Mouse (Mus musculus): Measurements from ENCODE around the gene Grid1. TPM values are rescaled to one million over a fixed set of nuclear protein-coding genes. Genes with fewer than 3 reads are reported as not detected.

Gene Grid1
- polyA plus RNA-seq, 1 experiment from 2014 or later: 0.92 TPM

DNA sequence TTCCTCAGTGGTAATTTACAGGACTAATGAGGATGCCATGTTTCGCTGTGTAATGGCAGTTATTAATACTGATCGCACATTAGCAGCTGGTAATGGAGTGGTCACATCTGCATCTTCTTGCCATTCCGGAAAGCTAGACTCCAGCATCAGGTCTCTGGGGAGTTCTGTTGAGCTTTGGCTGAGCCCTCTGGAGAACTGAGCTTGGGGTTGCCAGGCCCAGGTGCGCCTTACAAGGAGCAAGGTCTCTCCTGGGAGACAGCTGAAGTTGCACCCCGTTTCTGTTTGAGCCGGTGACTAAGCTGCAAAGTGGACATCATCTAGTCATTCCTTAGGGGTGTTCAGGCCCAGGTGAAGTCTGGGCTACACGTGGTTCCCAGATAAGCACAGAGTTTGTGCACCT lies 186.8 kb downstream of the Grid1 start:
- Histone ChIP-seq H3K36me3 (ENCODE audit: control insufficient read depth, insufficient read depth, low read length) (no peaks in the 10 kb centered on the region), H3K9me3 (replicated peaks; ENCODE audit: control insufficient read depth, low read length) (no peaks in the 10 kb centered on the region), H3K4me3 (replicated peaks; ENCODE audit: low read length) (no peak overlapping the region), H3K9ac (ENCODE audit: low read length) (no peak overlapping the region), H3K27me3 (ENCODE audit: control insufficient read depth, insufficient read depth, low read length) (no peaks in the 10 kb centered on the region), H3K27ac (ENCODE audit: low read length) (no peak overlapping the region), H3K4me1 (ENCODE audit: control insufficient read depth, insufficient read depth, low read length) (no peaks in the 10 kb centered on the region), H3K4me2 (ENCODE audit: low read depth, low read length) (no peak overlapping the region)
- 84% methylated on average over 7 of the region's 7 CpGs for WGBS
- no peak for ATAC-seq (ENCODE audit: insufficient read depth, low FRiP score)

DNA sequence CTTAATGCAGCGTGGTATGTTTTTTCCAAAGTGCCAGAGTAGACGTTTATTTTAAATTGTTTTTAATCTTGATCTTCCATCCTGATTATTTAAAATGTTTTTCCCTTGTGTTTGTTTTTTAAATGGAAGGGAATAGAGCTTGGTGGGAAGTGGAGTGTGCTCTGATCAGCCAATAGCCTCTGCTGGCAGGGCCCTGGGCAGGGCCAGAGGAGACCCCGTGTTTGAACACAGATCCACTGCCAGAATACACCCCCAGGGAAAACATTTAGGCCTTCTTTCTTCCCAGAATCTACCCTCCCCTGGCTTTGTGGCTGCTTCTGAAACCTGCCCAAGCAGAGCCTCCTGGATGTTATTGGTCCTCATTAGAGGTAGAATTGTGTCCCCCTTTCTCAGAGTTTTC lies 188.8 kb downstream of the Grid1 start:
- Histone ChIP-seq H3K4me1 (ENCODE audit: control insufficient read depth, insufficient read depth, low read length) (no peaks in the 10 kb centered on the region), H3K27ac (ENCODE audit: low read length) (no peak overlapping the region), H3K4me2 (ENCODE audit: low read depth, low read length) (no peak overlapping the region), H3K27me3 (ENCODE audit: control insufficient read depth, insufficient read depth, low read length) (no peaks in the 10 kb centered on the region), H3K4me3 (replicated peaks; ENCODE audit: low read length) (no peak overlapping the region), H3K9ac (ENCODE audit: low read length) (no peak overlapping the region), H3K36me3 (ENCODE audit: control insufficient read depth, insufficient read depth, low read length) (no peaks in the 10 kb centered on the region), H3K9me3 (replicated peaks; ENCODE audit: control insufficient read depth, low read length) (no peaks in the 10 kb centered on the region)
- WGBS: 57% methylated on average over 3 of the region's 3 CpGs
- ATAC-seq (ENCODE audit: insufficient read depth, low FRiP score): no peak

DNA sequence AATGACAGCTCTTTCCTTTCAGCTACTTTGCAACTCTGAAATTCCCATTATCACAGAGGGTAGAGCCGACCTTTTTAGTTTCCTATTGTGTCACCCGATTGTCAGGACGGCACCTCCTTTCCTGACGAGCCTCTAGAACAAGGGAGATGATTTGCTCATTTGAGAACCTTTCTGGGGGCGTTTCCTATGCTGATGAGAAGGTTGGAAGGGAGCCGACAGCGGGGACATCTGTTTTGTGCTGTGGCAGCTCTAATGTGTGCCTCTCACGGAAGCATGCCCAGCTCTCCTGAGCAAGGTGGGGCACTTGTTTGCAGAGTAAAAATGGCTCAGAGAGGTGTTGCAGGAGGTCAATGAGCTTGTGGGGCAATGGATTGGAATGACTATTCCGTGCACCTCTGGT lies 189.2 kb downstream of the Grid1 start:
- Histone ChIP-seq H3K9ac (ENCODE audit: low read length) (no peak overlapping the region), H3K27ac (ENCODE audit: low read length) (no peak overlapping the region), H3K27me3 (ENCODE audit: control insufficient read depth, insufficient read depth, low read length) (no peaks in the 10 kb centered on the region), H3K4me1 (ENCODE audit: control insufficient read depth, insufficient read depth, low read length) (no peaks in the 10 kb centered on the region), H3K4me3 (replicated peaks; ENCODE audit: low read length) (no peak overlapping the region), H3K4me2 (ENCODE audit: low read depth, low read length) (no peak overlapping the region), H3K9me3 (replicated peaks; ENCODE audit: control insufficient read depth, low read length) (no peaks in the 10 kb centered on the region), H3K36me3 (ENCODE audit: control insufficient read depth, insufficient read depth, low read length) (no peaks in the 10 kb centered on the region)
- WGBS: 20% methylated on average over 9 of the region's 9 CpGs
- no peak for ATAC-seq (ENCODE audit: insufficient read depth, low FRiP score)

DNA sequence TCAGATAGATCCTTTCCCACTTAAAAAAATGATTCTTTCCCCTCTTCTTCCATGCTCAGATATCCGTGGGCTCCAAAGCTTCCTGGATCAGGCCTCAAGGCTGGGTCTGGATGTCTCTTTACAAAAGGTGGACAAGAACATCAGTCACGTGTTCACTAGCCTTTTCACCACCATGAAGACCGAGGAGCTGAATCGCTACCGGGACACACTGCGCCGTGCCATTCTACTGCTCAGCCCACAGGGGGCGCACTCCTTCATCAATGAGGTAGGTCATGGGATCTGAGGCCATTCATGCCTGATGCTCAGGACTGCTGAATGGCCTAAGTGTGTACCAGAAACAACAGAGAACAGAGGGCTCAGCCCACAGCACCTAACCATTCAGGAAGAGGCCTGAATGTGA lies 206.8 kb downstream of the Grid1 start:
- WGBS: 91% methylated on average over 8 of the region's 8 CpGs
- no peaks in the 10 kb centered on the region for H3K4me1 ChIP-seq (ENCODE audit: control insufficient read depth, insufficient read depth, low read length)
- no peak for ATAC-seq (ENCODE audit: insufficient read depth, low FRiP score)
- no peaks in the 10 kb centered on the region for H3K27me3 ChIP-seq (ENCODE audit: control insufficient read depth, insufficient read depth, low read length)
- no peak overlapping the region for H3K9ac ChIP-seq (ENCODE audit: low read length)
- no peak overlapping the region for H3K4me2 ChIP-seq (ENCODE audit: low read depth, low read length)
- H3K9me3 ChIP-seq (replicated peaks; ENCODE audit: control insufficient read depth, low read length): no peaks in the 10 kb centered on the region
- no peak overlapping the region for H3K27ac ChIP-seq (ENCODE audit: low read length)
- H3K36me3 ChIP-seq (ENCODE audit: control insufficient read depth, insufficient read depth, low read length): no peaks in the 10 kb centered on the region
- H3K4me3 ChIP-seq (replicated peaks; ENCODE audit: low read length): no peak overlapping the region

DNA sequence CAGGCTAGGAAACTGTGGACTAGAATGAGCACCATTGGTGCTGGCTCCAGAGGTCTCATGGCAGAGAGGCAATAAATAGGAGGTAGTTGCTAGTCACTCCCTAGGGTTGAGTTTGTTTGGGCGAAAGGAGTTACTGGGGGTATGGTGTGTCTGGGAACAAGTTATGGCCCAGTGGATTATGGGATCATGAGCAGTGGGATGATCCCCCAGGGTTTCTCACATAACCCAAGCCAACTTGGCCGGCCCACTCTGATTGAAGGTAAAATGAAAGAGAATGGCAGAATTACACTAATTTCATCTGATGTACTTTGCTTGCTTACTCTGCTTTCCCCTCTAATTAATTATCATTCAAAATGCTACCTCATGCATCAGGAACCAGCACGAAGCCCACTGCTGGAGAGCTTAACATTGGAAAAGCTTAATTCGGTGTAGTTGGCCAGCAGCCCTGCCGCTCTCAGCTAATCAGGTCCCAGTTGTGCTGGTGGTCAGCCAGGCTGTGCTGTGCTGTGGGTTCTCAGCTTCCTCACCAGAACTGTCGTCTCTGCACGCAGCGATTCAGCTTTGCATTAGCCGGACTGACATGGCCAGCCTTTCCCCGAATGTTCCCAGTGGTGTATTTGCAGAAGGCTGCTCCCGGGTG lies 207.7 kb downstream of the Grid1 start:
- WGBS: 51% methylated on average over 11 of the region's 11 CpGs
- Histone ChIP-seq H3K27ac (ENCODE audit: low read length) (no peak overlapping the region), H3K4me3 (replicated peaks; ENCODE audit: low read length) (no peak overlapping the region), H3K4me1 (ENCODE audit: control insufficient read depth, insufficient read depth, low read length) (no peaks in the 10 kb centered on the region), H3K36me3 (ENCODE audit: control insufficient read depth, insufficient read depth, low read length) (no peaks in the 10 kb centered on the region), H3K9me3 (replicated peaks; ENCODE audit: control insufficient read depth, low read length) (no peaks in the 10 kb centered on the region), H3K9ac (ENCODE audit: low read length) (no peak overlapping the region), H3K27me3 (ENCODE audit: control insufficient read depth, insufficient read depth, low read length) (no peaks in the 10 kb centered on the region), H3K4me2 (ENCODE audit: low read depth, low read length) (no peak overlapping the region)
- ATAC-seq (ENCODE audit: insufficient read depth, low FRiP score): no peak

DNA sequence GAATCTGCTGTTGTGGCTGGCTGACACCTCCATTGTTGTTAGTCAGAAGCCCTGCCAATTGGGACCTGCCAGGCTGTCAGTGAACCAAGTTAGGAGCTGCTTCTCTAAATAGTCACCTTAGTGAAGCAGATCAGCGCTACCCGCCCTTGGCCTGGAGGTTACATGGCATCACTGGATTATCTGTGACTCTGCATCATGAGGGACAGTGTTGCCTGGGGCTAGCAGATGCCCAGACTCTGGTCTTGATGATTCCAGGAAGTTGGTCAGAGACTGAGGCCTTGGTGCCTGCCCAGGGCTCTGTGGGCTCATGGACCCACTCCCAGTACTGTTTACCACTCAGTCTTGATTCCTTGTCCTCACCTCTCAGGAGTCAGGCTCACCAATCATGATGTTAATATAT lies 209.7 kb downstream of the Grid1 start:
- no peak overlapping the region for H3K27ac ChIP-seq (ENCODE audit: low read length)
- 91% methylated on average over 2 of the region's 2 CpGs for WGBS

DNA sequence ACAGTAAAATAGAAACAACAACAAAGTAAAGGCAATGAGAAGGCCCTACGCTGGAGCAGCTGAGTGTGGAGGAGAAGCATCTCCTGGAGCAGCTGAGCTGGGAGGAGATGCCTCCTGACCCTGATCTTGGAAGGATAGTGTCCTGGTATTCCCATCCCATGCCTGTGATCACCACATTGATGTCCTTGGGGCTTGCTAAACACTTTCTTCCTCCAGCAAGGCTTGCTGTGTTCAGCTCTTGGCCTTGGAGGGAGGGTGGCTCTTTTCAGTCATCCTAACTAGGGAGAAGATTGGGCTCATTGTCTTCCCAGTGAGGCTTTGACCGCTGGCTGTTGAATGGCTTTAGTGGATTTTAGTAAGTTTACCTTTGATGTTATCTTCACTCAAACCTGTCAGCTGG lies 210.4 kb downstream of the Grid1 start:
- H3K4me1 ChIP-seq (ENCODE audit: control insufficient read depth, insufficient read depth, low read length): no peaks in the 10 kb centered on the region
- ATAC-seq (ENCODE audit: insufficient read depth, low FRiP score): no peak
- no peaks in the 10 kb centered on the region for H3K9me3 ChIP-seq (replicated peaks; ENCODE audit: control insufficient read depth, low read length)
- no peak overlapping the region for H3K9ac ChIP-seq (ENCODE audit: low read length)
- no peak overlapping the region for H3K4me2 ChIP-seq (ENCODE audit: low read depth, low read length)
- H3K36me3 ChIP-seq (ENCODE audit: control insufficient read depth, insufficient read depth, low read length): no peaks in the 10 kb centered on the region
- no peaks in the 10 kb centered on the region for H3K27me3 ChIP-seq (ENCODE audit: control insufficient read depth, insufficient read depth, low read length)
- no peak overlapping the region for H3K27ac ChIP-seq (ENCODE audit: low read length)
- no peak overlapping the region for H3K4me3 ChIP-seq (replicated peaks; ENCODE audit: low read length)
- 84% methylated on average over 2 of the region's 2 CpGs for WGBS

More for the DNA sequence above, 209.7 kb downstream of the Grid1 start:
- no peak for ATAC-seq (ENCODE audit: insufficient read depth, low FRiP score)
- no peak overlapping the region for H3K4me3 ChIP-seq (replicated peaks; ENCODE audit: low read length)
- H3K4me1 ChIP-seq (ENCODE audit: control insufficient read depth, insufficient read depth, low read length): no peaks in the 10 kb centered on the region
- no peak overlapping the region for H3K9ac ChIP-seq (ENCODE audit: low read length)
- no peak overlapping the region for H3K4me2 ChIP-seq (ENCODE audit: low read depth, low read length)
- no peaks in the 10 kb centered on the region for H3K9me3 ChIP-seq (replicated peaks; ENCODE audit: control insufficient read depth, low read length)
- H3K27me3 ChIP-seq (ENCODE audit: control insufficient read depth, insufficient read depth, low read length): no peaks in the 10 kb centered on the region
- no peaks in the 10 kb centered on the region for H3K36me3 ChIP-seq (ENCODE audit: control insufficient read depth, insufficient read depth, low read length)

DNA sequence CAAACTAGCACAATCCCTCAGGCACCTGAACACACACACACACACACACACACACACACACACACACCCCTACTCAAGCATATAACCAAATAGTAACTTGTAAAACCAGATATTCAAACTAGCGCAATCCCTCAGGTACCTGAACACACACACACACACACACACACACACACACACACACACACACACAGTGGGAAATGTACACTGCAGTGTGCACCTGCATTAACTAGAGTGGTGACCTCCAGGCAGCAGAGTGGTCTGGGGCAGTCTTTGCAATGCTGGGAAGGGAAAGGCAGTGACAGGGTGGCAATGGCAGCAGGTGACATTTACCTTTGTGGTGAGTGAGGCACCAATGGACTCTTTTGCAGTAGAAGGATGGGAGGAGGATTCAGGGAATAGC lies 212.4 kb downstream of the Grid1 start:
- Histone ChIP-seq H3K27ac (ENCODE audit: low read length) (no peak overlapping the region), H3K4me1 (ENCODE audit: control insufficient read depth, insufficient read depth, low read length) (no peaks in the 10 kb centered on the region), H3K9ac (ENCODE audit: low read length) (no peak overlapping the region), H3K27me3 (ENCODE audit: control insufficient read depth, insufficient read depth, low read length) (no peaks in the 10 kb centered on the region), H3K36me3 (ENCODE audit: control insufficient read depth, insufficient read depth, low read length) (no peaks in the 10 kb centered on the region), H3K9me3 (replicated peaks; ENCODE audit: control insufficient read depth, low read length) (no peaks in the 10 kb centered on the region), H3K4me2 (ENCODE audit: low read depth, low read length) (no peak overlapping the region), H3K4me3 (replicated peaks; ENCODE audit: low read length) (no peak overlapping the region)
- WGBS: 82% methylated on average over 1 of the region's 1 CpGs
- no peak for ATAC-seq (ENCODE audit: insufficient read depth, low FRiP score)

DNA sequence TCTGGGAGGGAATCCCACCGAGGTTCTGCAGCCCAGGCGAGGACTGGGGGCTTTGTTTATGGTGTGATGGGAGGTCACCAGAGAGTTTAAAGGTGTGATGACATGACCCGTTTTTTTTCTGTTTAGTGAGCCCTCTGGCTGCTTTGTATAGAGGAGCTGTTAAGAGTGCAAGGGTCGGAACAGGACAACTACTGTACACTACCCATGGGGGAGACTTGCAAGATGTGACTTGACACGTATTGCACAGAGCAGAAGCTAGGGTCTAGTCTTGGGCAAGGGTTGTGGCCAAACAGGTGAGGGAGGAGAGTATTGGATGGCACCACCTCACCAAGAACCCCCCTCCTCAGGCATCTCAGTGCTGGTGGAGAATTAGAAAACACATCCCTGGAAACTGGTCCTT lies 224.4 kb downstream of the Grid1 start:
- Histone ChIP-seq H3K36me3 (ENCODE audit: control insufficient read depth, insufficient read depth, low read length) (no peaks in the 10 kb centered on the region), H3K27ac (ENCODE audit: low read length) (no peak overlapping the region), H3K9ac (ENCODE audit: low read length) (no peak overlapping the region), H3K9me3 (replicated peaks; ENCODE audit: control insufficient read depth, low read length) (no peaks in the 10 kb centered on the region), H3K27me3 (ENCODE audit: control insufficient read depth, insufficient read depth, low read length) (no peaks in the 10 kb centered on the region), H3K4me2 (ENCODE audit: low read depth, low read length) (no peak overlapping the region), H3K4me1 (ENCODE audit: control insufficient read depth, insufficient read depth, low read length) (no peaks in the 10 kb centered on the region), H3K4me3 (replicated peaks; ENCODE audit: low read length) (no peak overlapping the region)
- 53% methylated on average over 5 of the region's 5 CpGs for WGBS
- no peak for ATAC-seq (ENCODE audit: insufficient read depth, low FRiP score)

All from stomach, embryonic 16.5 days (tissue).